Mouse (Mus musculus) lung, adult 2 months (tissue): Measurements from ENCODE around the gene Man1c1. TPM values are rescaled to one million over a fixed set of nuclear protein-coding genes. Genes with fewer than 3 reads are reported as not detected.

ENCODE experiments used
- DNase-seq: peaks from one replicate; pipeline ENCODE4 v3.0.0; 2022
- H3K4me1 ChIP-seq: fragments of 200-500 bp; 2 replicates; pipeline ENCODE4 v1.6.1; 2011; ENCODE audit warnings: low read length; ENCODE audit not compliant: control insufficient read depth, insufficient read depth
- H3K4me3 ChIP-seq: fragments of 200-500 bp; replicated peaks from 2 replicates; pipeline ENCODE3; 2011; ENCODE audit warnings: low read depth, mild to moderate bottlenecking, control low read depth, low read length; ENCODE audit errors: extremely low read depth
- CTCF ChIP-seq: fragments of 200-500 bp; IDR thresholded peaks from 2 replicates; pipeline ENCODE4 v1.5.1; 2011; ENCODE audit warnings: mild to moderate bottlenecking, low read length, control low read depth; ENCODE audit not compliant: insufficient read depth
- POLR2A ChIP-seq: fragments of 200-500 bp; IDR thresholded peaks from 2 replicates; pipeline ENCODE4 v1.6.1; 2011; ENCODE audit warnings: low read depth, mild to moderate bottlenecking, control low read depth, low read length, borderline replicate concordance; ENCODE audit errors: extremely low read depth
- WGBS: fragments of 180-500 bp; shearing (Covaris S2); methylation state at CpG from one replicate; pipeline ENCODE4 v1.1.7; 2018; 5-methylcytosine and 5-hydroxymethylcytosine counted together
- polyA plus RNA-seq: library from polyadenylated mRNA; depleted of rRNA; stranded (reverse); fragments of >200 nt; gene quantifications from 2 replicates; pipeline ENCODE4 v1.2.3, GENCODE M21; 2012

Man1c1 gene
- polyA plus RNA-seq, 1 experiment, result 15.7 TPM

DNA sequence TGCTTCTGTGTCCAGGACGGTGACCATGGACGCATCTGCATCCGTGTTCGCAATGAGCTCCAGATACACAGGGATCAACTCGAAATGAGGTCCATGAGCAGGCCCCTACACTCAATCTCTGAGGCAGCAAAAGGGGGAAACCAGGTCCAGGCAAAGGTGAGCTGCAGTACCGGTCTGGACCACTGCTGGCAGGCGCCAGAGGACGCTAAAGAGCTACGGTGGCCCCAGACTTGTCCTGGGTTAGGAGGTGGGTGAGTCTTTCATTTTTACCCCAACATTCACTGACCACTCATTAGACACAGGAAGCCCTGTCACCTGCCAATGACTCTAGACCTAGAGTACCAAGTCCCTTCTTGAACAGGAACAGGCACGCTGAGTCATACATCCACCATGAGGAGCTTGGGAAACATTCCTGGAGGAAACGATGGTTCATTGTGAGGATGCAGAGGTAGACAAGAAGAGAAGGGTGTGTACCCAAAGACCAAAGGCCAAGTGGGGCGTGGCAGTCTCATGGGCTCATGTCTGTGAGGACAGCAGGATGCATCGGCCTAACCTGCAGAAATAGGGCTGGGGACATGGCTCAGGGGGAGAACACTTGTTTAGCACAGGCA, 21.8 kb upstream of the Man1c1 start:
- Histone ChIP-seq H3K4me1 (peaks cover 2% of the 10 kb centered on the region; the same call in 1 of the 2 replicates), H3K4me3 (no peak overlapping the region)
- 74% methylated on average over 13 of the region's 13 CpGs for WGBS
- TF ChIP-seq CTCF (no peak), POLR2A (no peak)
- DNase-seq, result no peak

DNA sequence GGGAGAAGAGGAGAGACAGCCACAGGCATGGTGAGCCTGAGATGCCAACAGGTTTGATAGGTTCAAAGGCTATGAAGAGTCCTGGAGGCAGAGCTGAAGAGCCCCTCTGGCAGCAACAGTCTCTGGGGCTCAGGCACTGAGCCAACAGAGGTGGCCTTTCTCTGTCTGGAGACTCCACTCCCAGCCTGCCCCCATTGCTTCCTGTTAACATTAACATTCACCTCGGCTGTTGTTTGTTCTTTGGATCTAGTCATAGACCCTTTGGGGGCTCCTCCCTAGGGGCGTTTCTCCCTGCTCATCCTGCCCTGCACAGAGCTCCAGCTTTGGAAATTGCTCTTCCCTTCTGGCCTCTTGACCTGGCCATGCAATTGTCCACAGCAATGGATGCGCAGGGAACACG, 20.9 kb upstream of the Man1c1 start:
- TF ChIP-seq CTCF (no peak), POLR2A (no peak)
- peaks cover 2% of the 10 kb centered on the region; the same call in 1 of the 2 replicates for H3K4me1 ChIP-seq
- no peak overlapping the region for H3K4me3 ChIP-seq
- WGBS, result 39% methylated on average over 4 of the region's 4 CpGs
- no peak for DNase-seq

GRCm38 (mm10) chr4:134723251-134723650, 19.2 kb upstream of the Man1c1 start:
- Histone ChIP-seq H3K4me1 (peaks cover 2% of the 10 kb centered on the region; the same call in 1 of the 2 replicates), H3K4me3 (no peak overlapping the region)
- WGBS, result 50% methylated on average over 3 of the region's 3 CpGs
- TF ChIP-seq POLR2A (no peak), CTCF (no peak)
- DNase-seq, result no peak

- no peak for DNase-seq
- H3K4me1 ChIP-seq, result peaks cover 2% of the 10 kb centered on the region; the same call in 1 of the 2 replicates
- WGBS, result 72% methylated on average over 6 of the region's 6 CpGs
- H3K4me3 ChIP-seq, result no peak overlapping the region
- no peak for TF ChIP-seq POLR2A
- no peak for TF ChIP-seq CTCF
Observed at GRCm38 (mm10) chr4:134721076-134721475, 17.0 kb upstream of the Man1c1 start.

DNA sequence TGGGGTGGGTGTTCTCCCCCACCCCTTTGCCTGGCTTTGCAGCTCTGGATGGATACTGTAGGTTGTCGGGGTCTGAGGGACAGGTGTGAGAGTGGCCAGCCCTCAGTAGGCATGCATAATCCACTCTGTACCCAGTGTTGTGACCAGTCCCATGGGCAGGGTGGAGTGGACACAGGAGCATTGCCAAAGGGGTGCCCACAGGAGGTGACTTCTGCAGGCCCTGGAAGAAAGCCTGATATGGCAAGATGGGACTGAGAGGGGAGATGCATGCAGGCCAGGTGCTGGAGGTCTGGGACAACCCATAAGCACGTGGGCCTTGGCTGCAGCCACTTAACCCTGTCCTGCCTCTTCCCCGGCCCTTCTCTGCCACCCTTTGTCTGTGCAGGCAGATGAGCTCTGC, 16.3 kb upstream of the Man1c1 start:
- Histone ChIP-seq H3K4me3 (no peak overlapping the region), H3K4me1 (peaks cover 2% of the 10 kb centered on the region; the same call in 1 of the 2 replicates)
- TF ChIP-seq POLR2A, result no peak
- no peak for TF ChIP-seq CTCF
- WGBS, result 54% methylated on average over 3 of the region's 3 CpGs
- DNase-seq, result no peak

GRCm38 (mm10) chr4:134719489-134719888, 15.4 kb upstream of the Man1c1 start:
- WGBS, result 62% methylated on average over 8 of the region's 8 CpGs
- TF ChIP-seq POLR2A (no peak), CTCF (no peak)
- Histone ChIP-seq H3K4me3 (no peak overlapping the region), H3K4me1 (no peaks in the 10 kb centered on the region)
- DNase-seq, result no peak

DNA sequence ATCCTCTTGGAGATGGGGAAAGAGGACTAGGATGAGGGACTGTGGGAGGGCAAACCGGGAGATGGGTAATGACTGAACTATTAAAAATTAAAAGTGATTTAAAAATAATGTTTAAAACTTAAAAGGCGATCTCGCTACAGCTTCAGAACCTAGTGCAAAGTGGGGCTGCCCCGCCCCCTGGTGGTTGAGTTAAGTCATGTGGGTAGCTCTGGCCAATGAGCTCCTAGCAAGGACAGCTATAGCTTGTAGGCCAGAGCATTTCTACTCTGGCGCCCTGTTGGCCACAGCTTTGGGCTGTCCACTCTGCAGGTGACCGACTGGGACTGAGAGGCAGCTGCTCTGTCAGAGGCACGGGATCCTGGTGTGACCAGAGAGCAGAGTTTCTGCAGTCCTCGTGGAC, 9.8 kb upstream of the Man1c1 start:
- Histone ChIP-seq H3K4me3 (no peak overlapping the region), H3K4me1 (peaks cover 4% of the 10 kb centered on the region; the same call in 1 of the 2 replicates)
- TF ChIP-seq POLR2A (no peak), CTCF (peak; percentile 84)
- peak; percentile 78 for DNase-seq
- WGBS, result 8% methylated on average over 8 of the region's 8 CpGs

DNA sequence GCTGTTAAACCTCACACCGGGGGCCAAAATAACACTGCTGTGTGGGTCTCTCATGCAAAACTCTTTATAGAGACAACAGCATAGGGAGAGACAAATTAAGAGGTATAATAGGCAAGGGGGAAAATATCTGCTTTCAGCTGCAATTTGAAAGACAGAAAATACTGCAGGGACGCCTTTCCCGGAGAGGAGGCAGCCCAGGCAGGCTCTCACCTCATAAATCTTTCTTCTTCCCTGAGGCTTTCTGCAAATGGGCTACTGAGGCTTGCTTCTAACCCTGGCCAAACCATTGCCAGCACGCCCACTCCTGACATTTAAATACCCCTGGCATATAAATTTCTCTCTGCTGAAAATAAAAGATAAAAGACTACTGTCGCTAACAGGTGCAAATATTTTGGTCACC, 1.2 kb upstream of the Man1c1 start:
- no peak for DNase-seq
- 64% methylated on average over 5 of the region's 5 CpGs for WGBS
- Histone ChIP-seq H3K4me3 (no peak overlapping the region), H3K4me1 (peaks cover 8% of the 10 kb centered on the region)
- TF ChIP-seq CTCF (no peak), POLR2A (no peak)

GRCm38 (mm10) chr4:134704590-134704989, 500 bp upstream of the Man1c1 start:
- WGBS, result under 1% methylated on average over 21 of the region's 21 CpGs
- TF ChIP-seq POLR2A, result no peak
- TF ChIP-seq CTCF, result no peak
- Histone ChIP-seq H3K4me1 (peaks cover 8% of the 10 kb centered on the region), H3K4me3 (peak overlapping the region; percentile 53)
- DNase-seq, result no peak
